Mouse (Mus musculus) cortical plate, adult 2 months (tissue): ENCODE measurements around the gene Prickle1. TPM values are rescaled to one million over a fixed set of nuclear protein-coding genes. Genes with fewer than 3 reads are reported as not detected.

Source experiments
- H3K27ac ChIP-seq: fragments of 200-500 bp; 2 replicates; pipeline ENCODE4 v1.5.1; 2012; ENCODE audit warnings: low read length, control low read depth, inconsistent platforms; ENCODE audit not compliant: insufficient read depth
- H3K4me1 ChIP-seq: fragments of 200-500 bp; 2 replicates; pipeline ENCODE4 v1.6.1; 2011; ENCODE audit warnings: low read length; ENCODE audit not compliant: control insufficient read depth, insufficient read depth
- H3K4me3 ChIP-seq: fragments of 200-500 bp; 2 replicates; pipeline ENCODE4 v1.5.1; 2011; ENCODE audit warnings: mild to moderate bottlenecking, low read length, control low read depth; ENCODE audit not compliant: insufficient read depth
- CTCF ChIP-seq: fragments of 200-500 bp; IDR thresholded peaks from 2 replicates; pipeline ENCODE4 v1.5.1; 2011; ENCODE audit warnings: mild to moderate bottlenecking, control low read depth, low read length; ENCODE audit not compliant: insufficient read depth; ENCODE audit errors: extremely low read depth
- POLR2A ChIP-seq: fragments of 200-500 bp; IDR thresholded peaks from 2 replicates; pipeline ENCODE4 v1.6.1; 2011; ENCODE audit warnings: mild to moderate bottlenecking, low read length, control low read depth; ENCODE audit not compliant: insufficient read depth; ENCODE audit errors: extremely low read depth
- polyA plus RNA-seq: library from polyadenylated mRNA; depleted of rRNA; stranded (reverse); fragments of >200 nt; gene quantifications from 2 replicates; pipeline ENCODE4 v1.2.3, GENCODE M21; 2012; rRNA removed

Gene Prickle1
- polyA plus RNA-seq, 1 experiment: 51.8 TPM

DNA sequence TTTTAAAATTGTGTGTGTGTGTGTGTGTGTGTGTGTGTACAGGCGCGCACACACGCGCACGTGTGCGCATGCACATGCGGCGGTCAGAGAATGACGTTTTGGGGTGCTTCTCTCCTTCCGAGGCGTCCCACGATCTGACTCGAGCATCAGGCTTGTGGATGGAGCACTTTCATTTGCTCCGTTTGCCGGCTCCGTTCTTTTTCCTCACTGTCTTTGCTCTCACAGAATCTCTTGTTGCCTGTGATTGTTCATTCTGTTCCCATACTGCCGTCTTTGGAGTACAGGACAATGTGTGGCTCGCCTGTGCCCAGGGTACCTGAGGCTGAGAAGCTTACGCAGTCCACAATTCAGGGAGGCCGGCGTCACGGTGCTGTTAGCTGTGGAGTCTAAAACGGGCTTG, 134.6 kb downstream of the Prickle1 start:
- Histone ChIP-seq H3K27ac (no peak overlapping the region), H3K4me3 (no peak overlapping the region), H3K4me1 (no peaks in the 10 kb centered on the region)
- TF ChIP-seq POLR2A: no peak

DNA sequence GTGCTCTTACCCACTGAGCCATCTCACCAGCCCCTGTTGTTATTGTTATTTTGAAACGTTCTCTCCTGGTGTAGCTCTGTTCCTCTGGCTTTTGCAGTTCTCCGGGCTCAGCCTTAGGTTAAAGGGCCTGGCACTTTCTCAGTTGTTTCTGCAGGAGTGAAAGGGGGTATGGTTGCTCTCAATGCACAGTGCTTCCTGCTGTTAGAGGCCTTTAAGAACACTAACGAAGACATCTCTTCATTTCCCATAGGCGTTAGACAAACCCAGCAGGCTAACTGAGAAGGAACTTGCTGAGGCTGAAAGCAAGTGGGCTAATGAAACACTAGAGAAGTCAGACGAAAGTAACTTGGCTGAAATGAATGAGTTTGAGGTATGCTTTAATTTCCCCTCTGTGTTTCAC, 136.3 kb downstream of the Prickle1 start:
- H3K27ac ChIP-seq: no peak overlapping the region
- H3K4me3 ChIP-seq: no peak overlapping the region
- no peaks in the 10 kb centered on the region for H3K4me1 ChIP-seq
- TF ChIP-seq POLR2A (no peak), CTCF (no peak)

DNA sequence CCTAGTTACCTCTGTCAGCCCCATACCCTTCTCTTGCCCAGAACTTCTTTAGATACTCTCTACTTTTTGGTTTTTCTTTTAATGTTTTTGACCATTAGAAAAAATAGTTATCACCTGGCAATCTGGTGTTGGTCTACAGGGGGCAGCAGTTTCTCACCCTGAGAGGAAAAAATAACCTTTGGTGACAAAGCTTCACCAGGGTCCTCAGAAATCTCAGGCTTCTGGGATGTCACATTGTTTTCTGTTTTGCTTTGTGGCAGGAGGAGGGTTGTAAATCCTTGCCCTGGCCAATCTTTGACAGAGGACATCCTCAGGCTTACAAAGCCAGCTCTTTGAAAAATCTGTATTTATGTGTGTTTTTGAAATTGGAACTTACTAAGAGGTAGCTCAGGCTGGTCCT, 139.7 kb downstream of the Prickle1 start:
- Histone ChIP-seq H3K27ac (no peak overlapping the region), H3K4me1 (no peaks in the 10 kb centered on the region), H3K4me3 (no peak overlapping the region)
- TF ChIP-seq CTCF: peak; percentile 27; the same call in 1 of the 2 replicates
- TF ChIP-seq POLR2A: no peak

GRCm38 (mm10) chr15:93453296-93453695, 142.4 kb downstream of the Prickle1 start:
- no peak overlapping the region for H3K4me3 ChIP-seq
- no peak overlapping the region for H3K27ac ChIP-seq
- TF ChIP-seq CTCF (no peak), POLR2A (no peak)
- no peaks in the 10 kb centered on the region for H3K4me1 ChIP-seq

Other genes with a start within 250 kb of the Prickle1 start
- gene Zcrb1, start 197.6 kb downstream of the Prickle1 start, polyA plus RNA-seq: 133 and 148 TPM in 2 replicates
- gene Pphln1, start 197.5 kb downstream of the Prickle1 start, polyA plus RNA-seq: 21.5 and 23.0 TPM in 2 replicates